In genomic region chr16:97272035-97272631, GRCm38 (mm10) we compare ENCODE assay signal across 8 mouse cellular contexts.
DNase-seq lines count a peak whose midpoint lies in the region; ATAC-seq lines count a peak whose summit lies in the region.

No protein-coding gene starts in this region.

- H3K4me3 ChIP-seq in embryonic facial prominence, embryonic 11.5 days (ENCODE audit: low read depth, low read length), result no peak overlapping the region
- peak overlapping the region; percentile 19; the same call in 1 of the 2 replicates for H3K4me3 ChIP-seq in limb, embryonic 13.5 days
- H3K4me3 ChIP-seq in midbrain, embryonic 15.5 days, result peak overlapping the region; percentile 31

- peak; percentile 37 for DNase-seq in 3134 (ENCODE audit: extremely low read depth, insufficient read length, low spot score)
- DNase-seq in adrenal gland, postnatal 14 days, result peak; percentile 77
- peak; percentile 83 for DNase-seq in embryonic facial prominence, embryonic 11.5 days (ENCODE audit: low spot score)
- peak; percentile 46 for DNase-seq in heart, adult 8-10 months (ENCODE audit: low spot score)
- peak; percentile 68 for DNase-seq in kidney, adult 9 months
- DNase-seq in spleen, adult 18-20 months, result peak; percentile 25 to 71

- peak; percentile 80 for ATAC-seq in embryonic facial prominence, embryonic 11.5 days (replicated peaks; ENCODE audit: insufficient number of reproducible peaks, low FRiP score, low TSS enrichment, low read depth)
- peak; percentile 77 for ATAC-seq in limb, embryonic 13.5 days (ENCODE audit: low FRiP score, low read depth)
- ATAC-seq in midbrain, embryonic 15.5 days (replicated peaks), result peak; percentile 96

- 12% methylated on average over 12 of the region's 12 CpGs for WGBS in embryonic facial prominence, embryonic 11.5 days
- WGBS in limb, embryonic 13.5 days, result 9% methylated on average over 12 of the region's 12 CpGs
- WGBS in midbrain, embryonic 15.5 days, result 9% methylated on average over 12 of the region's 12 CpGs

- no peaks in the 10 kb centered on the region for H3K27me3 ChIP-seq in embryonic facial prominence, embryonic 11.5 days (ENCODE audit: control insufficient read depth, insufficient read depth, low read length)
- H3K27me3 ChIP-seq in limb, embryonic 13.5 days, result no peaks in the 10 kb centered on the region
- H3K27me3 ChIP-seq in midbrain, embryonic 15.5 days (replicated peaks), result no peaks in the 10 kb centered on the region

- no peaks in the 10 kb centered on the region for H3K9me3 ChIP-seq in embryonic facial prominence, embryonic 11.5 days (replicated peaks; ENCODE audit: control insufficient read depth, low read length)
- H3K9me3 ChIP-seq in limb, embryonic 13.5 days, result no peaks in the 10 kb centered on the region
- no peaks in the 10 kb centered on the region for H3K9me3 ChIP-seq in midbrain, embryonic 15.5 days

- no peaks in the 10 kb centered on the region for H3K36me3 ChIP-seq in embryonic facial prominence, embryonic 11.5 days (replicated peaks; ENCODE audit: control insufficient read depth, insufficient read depth, low read depth, low read length)
- H3K36me3 ChIP-seq in limb, embryonic 13.5 days, result no peaks in the 10 kb centered on the region
- no peaks in the 10 kb centered on the region for H3K36me3 ChIP-seq in midbrain, embryonic 15.5 days (replicated peaks)

- no peak overlapping the region for H3K4me2 ChIP-seq in embryonic facial prominence, embryonic 11.5 days (ENCODE audit: low read depth, low read length)
- peak overlapping the region; percentile 52 for H3K4me2 ChIP-seq in limb, embryonic 13.5 days (replicated peaks)
- H3K4me2 ChIP-seq in midbrain, embryonic 15.5 days, result peak overlapping the region; percentile 59

- H3K4me1 ChIP-seq in embryonic facial prominence, embryonic 11.5 days (ENCODE audit: control insufficient read depth, insufficient read depth, low read length), result no peaks in the 10 kb centered on the region
- no peaks in the 10 kb centered on the region for H3K4me1 ChIP-seq in limb, embryonic 13.5 days
- peaks cover 6% of the 10 kb centered on the region for H3K4me1 ChIP-seq in midbrain, embryonic 15.5 days

- H3K27ac ChIP-seq in embryonic facial prominence, embryonic 11.5 days (replicated peaks; ENCODE audit: low read depth, low read length), result no peak overlapping the region
- no peak overlapping the region for H3K27ac ChIP-seq in limb, embryonic 13.5 days
- peak overlapping the region; percentile 73 for H3K27ac ChIP-seq in midbrain, embryonic 15.5 days

- H3K9ac ChIP-seq in embryonic facial prominence, embryonic 11.5 days (replicated peaks; ENCODE audit: low read length), result no peak overlapping the region
- no peak overlapping the region for H3K9ac ChIP-seq in limb, embryonic 13.5 days
- 0 out of 2 replicates have a peak overlapping the region, but pooled peaks have one; percentile 38 for H3K9ac ChIP-seq in midbrain, embryonic 15.5 days
